Mouse (Mus musculus) heart, postnatal 0 days (tissue): Measurements from ENCODE around the gene Wwp2. TPM values are rescaled to one million over a fixed set of nuclear protein-coding genes. Genes with fewer than 3 reads are reported as not detected.
"Not testable (repeated sequence)": the region's sequence is repeated elsewhere in the genome, so short reads cannot be mapped to it uniquely, and the experiment has no call there.

Source experiments
- ATAC-seq: fragments of 200-750 bp; cut with Nextera tagmentation; 2 replicates; pipeline ENCODE4 v1.8.0; 2017; ENCODE audit warnings: low read depth, moderate number of reproducible peaks, moderate library complexity; ENCODE audit not compliant: insufficient read depth
- DNase-seq: peaks from one replicate; pipeline ENCODE4 v3.0.0-alpha.2; 2016; ENCODE audit warnings: low spot score
- H3K27ac ChIP-seq: fragments of 300-500 bp; sonication (generic); 2 replicates; pipeline ENCODE4 v1.5.1; 2014; ENCODE audit warnings: low read depth, mild to moderate bottlenecking
- H3K27me3 ChIP-seq: fragments of 300-500 bp; sonication (generic); 2 replicates; pipeline ENCODE4 v1.6.1; 2014; ENCODE audit warnings: low read length, mixed read lengths; ENCODE audit not compliant: control insufficient read depth, insufficient read depth
- H3K36me3 ChIP-seq: fragments of 300-500 bp; sonication (generic); replicated peaks from 2 replicates; pipeline ENCODE4 v1.6.1; 2014; ENCODE audit warnings: low read length, mixed read lengths; ENCODE audit not compliant: control insufficient read depth, insufficient read depth
- H3K4me1 ChIP-seq: fragments of 300-500 bp; sonication (generic); 2 replicates; pipeline ENCODE4 v1.6.1; 2014; ENCODE audit warnings: antibody characterized with exemption; ENCODE audit not compliant: control insufficient read depth, insufficient read depth
- H3K4me2 ChIP-seq: fragments of 300-500 bp; sonication (generic); 2 replicates; pipeline ENCODE4 v1.6.1; 2014; ENCODE audit warnings: low read depth, mild to moderate bottlenecking, low read length, moderate library complexity
- H3K4me3 ChIP-seq: fragments of 300-500 bp; sonication (generic); 2 replicates; pipeline ENCODE4 v1.5.1; 2014; ENCODE audit warnings: low read depth, low read length
- H3K9ac ChIP-seq: fragments of 300-500 bp; sonication (generic); replicated peaks from 2 replicates; pipeline ENCODE4 v1.6.1; 2014; ENCODE audit warnings: low read depth, low read length, mixed read lengths
- H3K9me3 ChIP-seq: fragments of 300-500 bp; sonication (generic); replicated peaks from 2 replicates; pipeline ENCODE4 v1.6.1; 2016; ENCODE audit warnings: low read length; ENCODE audit not compliant: control insufficient read depth
- CTCF ChIP-seq: IDR thresholded peaks from 2 replicates; pipeline ENCODE4 v1.5.1; 2016; ENCODE audit warnings: antibody characterized with exemption, control low read depth, low read depth
- EP300 ChIP-seq: IDR thresholded peaks from 2 replicates; pipeline ENCODE4 v1.6.1; 2016; ENCODE audit warnings: antibody characterized with exemption, low read depth
- WGBS: fragments of 180-500 bp; shearing (Covaris S2); extraction: QIAGEN DNeasy Blood & Tissue Kit; methylation state at CpG from one replicate; pipeline ENCODE4 v1.1.7; 2014; 5-methylcytosine and 5-hydroxymethylcytosine counted together
- polyA plus RNA-seq: library from polyadenylated mRNA; unstranded; fragments of >200 nt; fragmentation: Nextera tagmentation; extraction: Ambion mirVana; gene quantifications from 2 replicates; pipeline ENCODE4 v1.2.1, GENCODE M21; 2015
- total RNA-seq: library from RNA; depleted of rRNA; stranded (reverse); fragments of >200 nt; gene quantifications from 2 replicates; pipeline ENCODE4 v1.2.3, GENCODE M21; 2014; ENCODE audit warnings: low replicate concordance

Wwp2 gene
- total and polyA plus RNA-seq, 2 experiments from 2014 or later, result 20.4 to 40.5 TPM

DNA sequence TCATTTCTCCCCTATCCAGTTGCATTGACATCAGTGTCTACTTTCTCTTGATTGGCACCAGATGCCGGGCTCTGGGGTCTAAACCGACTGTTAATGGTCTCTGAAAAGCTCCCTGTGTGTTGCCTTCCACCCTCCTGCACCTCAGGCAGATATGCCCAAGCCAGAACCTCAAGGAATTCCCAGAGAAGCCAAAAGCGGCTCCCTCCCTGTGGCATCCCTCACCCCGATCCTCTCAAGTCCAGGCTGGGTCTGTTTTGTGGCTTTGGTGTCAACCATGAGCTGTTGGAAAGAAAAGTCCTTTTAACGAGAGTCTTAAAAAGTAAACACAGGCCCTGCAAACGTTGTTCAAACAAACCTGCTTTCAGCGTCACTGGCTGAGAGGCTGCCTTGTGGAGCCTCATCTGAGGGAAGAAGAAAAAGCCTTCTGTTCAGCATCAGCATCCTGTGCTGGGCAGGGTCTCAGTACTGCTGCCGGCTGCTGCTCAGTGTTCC lies 32.7 kb downstream of the Wwp2 start:
- ATAC-seq (no peak), DNase-seq (no peak)
- no peaks in the 10 kb centered on the region for H3K9me3 ChIP-seq
- no peak overlapping the region for H3K27ac ChIP-seq
- H3K4me2 ChIP-seq, result no peak overlapping the region
- H3K36me3 ChIP-seq, result peaks cover 9% of the 10 kb centered on the region
- H3K4me3 ChIP-seq, result no peak overlapping the region
- TF ChIP-seq CTCF, result no peak
- 64% methylated on average over 8 of the region's 8 CpGs for WGBS
- no peaks in the 10 kb centered on the region for H3K4me1 ChIP-seq
- H3K9ac ChIP-seq, result no peak overlapping the region
- H3K27me3 ChIP-seq, result no peaks in the 10 kb centered on the region

- ATAC-seq, result no peak
- DNase-seq, result no peak
- WGBS, result 80% methylated on average over 5 of the region's 5 CpGs
- H3K4me2 ChIP-seq, result no peak overlapping the region
- H3K27me3 ChIP-seq, result no peaks in the 10 kb centered on the region
- H3K9ac ChIP-seq, result no peak overlapping the region
- no peaks in the 10 kb centered on the region for H3K9me3 ChIP-seq
- TF ChIP-seq CTCF, result no peak
- no peak for TF ChIP-seq EP300
- H3K4me3 ChIP-seq, result no peak overlapping the region
- no peaks in the 10 kb centered on the region for H3K4me1 ChIP-seq
- no peak overlapping the region for H3K27ac ChIP-seq
- H3K36me3 ChIP-seq, result peaks cover 6% of the 10 kb centered on the region
Measured at GRCm38 (mm10) chr8:107470302-107470701, 34.1 kb downstream of the Wwp2 start.

- H3K27ac ChIP-seq, result no peak overlapping the region
Measured at GRCm38 (mm10) chr8:107472403-107473100, 36.4 kb downstream of the Wwp2 start.

GRCm38 (mm10) chr8:107473369-107473768 lies 37.2 kb downstream of the Wwp2 start:
- no peaks in the 10 kb centered on the region for H3K4me1 ChIP-seq
- ATAC-seq (no peak), DNase-seq (no peak)
- peaks cover 3% of the 10 kb centered on the region; the same call in 1 of the 2 replicates for H3K36me3 ChIP-seq
- H3K27me3 ChIP-seq, result no peaks in the 10 kb centered on the region
- H3K9me3 ChIP-seq, result no peaks in the 10 kb centered on the region
- H3K4me2 ChIP-seq, result no peak overlapping the region
- no peak for TF ChIP-seq EP300
- no peak for TF ChIP-seq CTCF
- no peak overlapping the region for H3K9ac ChIP-seq
- no peak overlapping the region for H3K27ac ChIP-seq
- 57% methylated on average over 4 of the region's 4 CpGs for WGBS
- no peak overlapping the region for H3K4me3 ChIP-seq

More at GRCm38 (mm10) chr8:107472403-107473100, 36.4 kb downstream of the Wwp2 start:
- no peak for TF ChIP-seq EP300
- no peak for TF ChIP-seq CTCF
- no peaks in the 10 kb centered on the region for H3K27me3 ChIP-seq
- ATAC-seq, result no peak
- peaks cover 3% of the 10 kb centered on the region; the same call in 1 of the 2 replicates for H3K36me3 ChIP-seq
- no peak overlapping the region for H3K4me2 ChIP-seq
- H3K4me3 ChIP-seq, result no peak overlapping the region
- no peak for DNase-seq
- no peaks in the 10 kb centered on the region for H3K9me3 ChIP-seq
- no peaks in the 10 kb centered on the region for H3K4me1 ChIP-seq
- 54% methylated on average over 10 of the region's 10 CpGs for WGBS
- H3K9ac ChIP-seq, result no peak overlapping the region

DNA sequence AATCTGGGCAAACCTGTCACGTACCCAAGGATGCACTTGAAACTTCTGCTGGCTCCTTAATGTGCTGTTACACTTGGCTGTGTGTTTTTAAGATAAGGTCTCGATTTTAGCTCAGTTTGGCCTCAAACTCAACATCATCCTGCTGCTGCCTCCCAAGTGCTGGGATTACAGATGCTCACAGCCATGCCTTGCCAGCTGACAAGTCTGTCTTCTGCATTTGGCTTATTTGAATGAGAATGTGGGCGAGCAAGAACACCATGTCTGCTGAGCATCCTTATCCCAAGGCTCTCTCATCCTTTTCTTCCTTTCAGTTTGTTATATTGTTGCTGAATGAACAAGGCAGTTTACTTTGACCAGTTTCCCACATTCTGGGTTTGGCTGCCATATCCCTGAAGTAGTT lies 39.4 kb downstream of the Wwp2 start:
- 64% methylated on average over 3 of the region's 3 CpGs for WGBS
- H3K27ac ChIP-seq, result no peak overlapping the region

GRCm38 (mm10) chr8:107476786-107477185 lies 40.6 kb downstream of the Wwp2 start:
- not testable (repeated sequence) for ATAC-seq, H3K27me3 ChIP-seq, H3K27ac ChIP-seq, H3K4me1 ChIP-seq, H3K36me3 ChIP-seq, H3K4me3 ChIP-seq, H3K9ac ChIP-seq, H3K4me2 ChIP-seq, H3K9me3 ChIP-seq, DNase-seq
- 88% methylated on average over 7 of the region's 7 CpGs for WGBS

More for the DNA sequence above, 39.4 kb downstream of the Wwp2 start:
- H3K9me3 ChIP-seq, result no peaks in the 10 kb centered on the region
- no peak overlapping the region for H3K9ac ChIP-seq
- TF ChIP-seq EP300 (no peak), CTCF (no peak)
- no peaks in the 10 kb centered on the region for H3K27me3 ChIP-seq
- ATAC-seq (no peak), DNase-seq (no peak)
- 0 out of 2 replicates have a peak, but pooled peaks cover 3% of the 10 kb centered on the region for H3K36me3 ChIP-seq
- H3K4me3 ChIP-seq, result no peak overlapping the region
- no peaks in the 10 kb centered on the region for H3K4me1 ChIP-seq
- H3K4me2 ChIP-seq, result no peak overlapping the region
